Mouse (Mus musculus) thymus, adult 2 months (tissue): ENCODE data around the gene Taf13. TPM values are rescaled to one million over a fixed set of nuclear protein-coding genes. Genes with fewer than 3 reads are reported as not detected.
A peak's percentile ranks its signal among the peaks of the same experiment; 100 is the strongest.

Experiments used
- DNase-seq: peaks from one replicate; pipeline ENCODE4 v3.0.0; 2021
- H3K27ac ChIP-seq: fragments of 200-500 bp; 2 replicates; pipeline ENCODE4 v1.5.1; 2012; ENCODE audit warnings: low read length, control low read depth; ENCODE audit not compliant: control insufficient read depth, insufficient read depth
- H3K27me3 ChIP-seq: fragments of 200-500 bp; 2 replicates; pipeline ENCODE4 v1.6.1; 2012; ENCODE audit warnings: mild to moderate bottlenecking, low read length, moderate library complexity, mixed read lengths; ENCODE audit not compliant: control insufficient read depth, insufficient read depth
- H3K36me3 ChIP-seq: fragments of 200-500 bp; 2 replicates; pipeline ENCODE4 v1.6.1; 2012; ENCODE audit warnings: mild to moderate bottlenecking, low read length, moderate library complexity; ENCODE audit not compliant: control insufficient read depth, insufficient read depth
- H3K4me1 ChIP-seq: fragments of 200-500 bp; replicated peaks from 2 replicates; pipeline ENCODE4 v1.6.1; 2012; ENCODE audit warnings: low read length; ENCODE audit not compliant: control insufficient read depth, insufficient read depth
- H3K4me3 ChIP-seq: fragments of 200-500 bp; 2 replicates; pipeline ENCODE4 v1.5.1; 2012; ENCODE audit warnings: mild to moderate bottlenecking, low read length, control low read depth, moderate library complexity; ENCODE audit not compliant: control insufficient read depth, insufficient read depth
- CTCF ChIP-seq: fragments of 200-500 bp; IDR thresholded peaks from 2 replicates; pipeline ENCODE4 v1.5.1; 2012; ENCODE audit warnings: mild to moderate bottlenecking, control low read depth, low read length, moderate library complexity, borderline replicate concordance; ENCODE audit not compliant: control insufficient read depth, poor library complexity, insufficient read depth; ENCODE audit errors: extremely low read depth
- POLR2A ChIP-seq: fragments of 200-500 bp; IDR thresholded peaks from 2 replicates; pipeline ENCODE4 v1.6.1; 2012; ENCODE audit warnings: mild to moderate bottlenecking, low read length, control low read depth, moderate library complexity; ENCODE audit not compliant: control insufficient read depth, poor library complexity, insufficient read depth; ENCODE audit errors: extremely low read depth
- WGBS: fragments of 180-500 bp; shearing (Covaris S2); methylation state at CpG from one replicate; pipeline ENCODE4 v1.1.7; 2018; 5-methylcytosine and 5-hydroxymethylcytosine counted together
- polyA plus RNA-seq: library from polyadenylated mRNA; depleted of rRNA; stranded (reverse); fragments of >200 nt; gene quantifications from 2 replicates; pipeline ENCODE4 v1.2.3, GENCODE M21; 2012

Taf13 gene
- polyA plus RNA-seq, 1 experiment: 4.5 TPM

- H3K27ac ChIP-seq: no peak overlapping the region
- TF ChIP-seq CTCF: no peak
- no peak for TF ChIP-seq POLR2A
- H3K27me3 ChIP-seq: no peaks in the 10 kb centered on the region
- peak overlapping the region; percentile 24 for H3K4me3 ChIP-seq
- DNase-seq: no peak
- peaks cover 4% of the 10 kb centered on the region for H3K4me1 ChIP-seq
- 37% methylated on average over 18 of the region's 18 CpGs for WGBS
- H3K36me3 ChIP-seq: no peaks in the 10 kb centered on the region
Observed at GRCm38 (mm10) chr3:108572309-108573010, 962 bp downstream of the Taf13 start.

DNA sequence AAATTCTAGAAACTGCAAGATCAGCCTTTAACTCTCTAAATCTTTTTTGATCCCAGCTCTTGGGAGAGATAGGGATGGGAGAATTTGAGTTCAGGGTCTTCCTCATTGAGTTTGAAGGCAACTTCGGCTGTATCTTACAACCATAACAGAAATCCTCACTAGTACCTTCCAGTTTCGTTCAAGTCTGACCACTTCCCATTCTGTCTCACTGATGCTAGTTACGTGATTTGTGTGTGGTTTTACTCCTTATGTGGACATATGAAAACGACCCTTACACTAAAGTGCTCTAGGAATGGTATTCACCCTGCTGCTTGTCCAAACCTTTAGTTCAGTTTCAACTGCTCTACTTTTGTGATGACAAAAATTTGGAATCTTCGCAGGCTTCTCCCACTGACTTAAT lies 2.5 kb downstream of the Taf13 start:
- no peaks in the 10 kb centered on the region for H3K27me3 ChIP-seq
- no peak for TF ChIP-seq CTCF
- TF ChIP-seq POLR2A: no peak
- DNase-seq: no peak
- H3K4me1 ChIP-seq: peaks cover 4% of the 10 kb centered on the region
- H3K36me3 ChIP-seq: no peaks in the 10 kb centered on the region
- no peak overlapping the region for H3K27ac ChIP-seq
- no peak overlapping the region for H3K4me3 ChIP-seq
- WGBS: 62% methylated on average over 5 of the region's 5 CpGs

DNA sequence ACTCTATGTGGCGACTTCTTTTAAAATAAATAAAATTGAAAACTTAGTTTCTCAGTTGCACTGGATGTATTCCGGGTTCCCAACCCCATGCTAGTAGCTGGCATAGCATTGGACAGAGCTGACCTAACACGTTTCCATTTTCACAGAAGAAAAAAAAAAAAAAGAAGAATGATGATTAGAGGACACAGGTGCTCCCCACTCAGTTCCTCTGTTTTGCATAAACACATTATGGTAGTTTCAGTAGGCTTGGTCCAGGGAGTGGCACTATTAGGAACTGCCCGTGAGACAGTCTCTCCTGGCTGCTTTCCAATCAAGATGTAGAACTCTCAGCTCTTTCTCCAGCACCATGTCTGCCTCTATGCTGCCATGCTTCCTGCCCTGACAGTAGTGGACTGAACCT lies 13.1 kb downstream of the Taf13 start:
- Histone ChIP-seq H3K36me3 (no peaks in the 10 kb centered on the region), H3K4me1 (no peaks in the 10 kb centered on the region), H3K27ac (no peak overlapping the region), H3K4me3 (no peak overlapping the region), H3K27me3 (no peaks in the 10 kb centered on the region)
- WGBS: 81% methylated on average over 4 of the region's 4 CpGs
- no peak for TF ChIP-seq POLR2A
- no peak for DNase-seq

DNA sequence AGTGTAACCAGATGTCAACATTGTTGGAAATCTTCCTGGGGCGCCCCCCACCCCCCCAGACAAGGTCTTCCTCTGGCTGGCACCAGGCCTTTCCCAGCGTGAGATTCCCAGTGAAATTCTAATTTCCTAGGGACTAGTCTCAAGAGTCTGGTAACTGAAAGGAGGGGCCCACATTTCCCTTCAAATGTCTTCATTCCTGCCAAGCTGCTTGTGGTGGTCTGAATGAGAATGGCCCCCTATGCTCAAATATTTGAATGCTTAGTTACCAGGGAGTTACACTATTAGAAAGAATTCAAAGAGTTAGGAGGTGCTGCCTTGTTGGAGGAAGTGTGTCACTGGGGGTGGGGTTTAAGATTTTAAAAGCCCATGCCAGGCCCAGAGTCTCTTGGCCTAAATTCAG lies 16.9 kb downstream of the Taf13 start:
- H3K27me3 ChIP-seq: no peaks in the 10 kb centered on the region
- no peak for DNase-seq
- H3K4me3 ChIP-seq: no peak overlapping the region
- peaks cover 6% of the 10 kb centered on the region for H3K4me1 ChIP-seq
- TF ChIP-seq CTCF: no peak
- TF ChIP-seq POLR2A: no peak
- H3K27ac ChIP-seq: no peak overlapping the region
- H3K36me3 ChIP-seq: no peaks in the 10 kb centered on the region
- WGBS: 96% methylated on average over 2 of the region's 2 CpGs

- no peaks in the 10 kb centered on the region for H3K27me3 ChIP-seq
- peaks cover 6% of the 10 kb centered on the region for H3K4me1 ChIP-seq
- TF ChIP-seq POLR2A (peak; percentile 81), CTCF (peak; percentile 61; the same call in 1 of the 2 replicates)
- peak; percentile 99 for DNase-seq
- no peak within 1 kb of the TSS for H3K27ac ChIP-seq
- no peaks in the 10 kb centered on the region for H3K36me3 ChIP-seq
- peak within 1 kb of the TSS; percentile 86 for H3K4me3 ChIP-seq
- WGBS: 5% methylated on average over 44 of the region's 44 CpGs
Observed at GRCm38 (mm10) chr3:108590786-108591529, 19.5 kb downstream of the Taf13 start, which contains the start of gene Wdr47. TSS of gene Wdr47 (plus strand) at chr3:108591279.

DNA sequence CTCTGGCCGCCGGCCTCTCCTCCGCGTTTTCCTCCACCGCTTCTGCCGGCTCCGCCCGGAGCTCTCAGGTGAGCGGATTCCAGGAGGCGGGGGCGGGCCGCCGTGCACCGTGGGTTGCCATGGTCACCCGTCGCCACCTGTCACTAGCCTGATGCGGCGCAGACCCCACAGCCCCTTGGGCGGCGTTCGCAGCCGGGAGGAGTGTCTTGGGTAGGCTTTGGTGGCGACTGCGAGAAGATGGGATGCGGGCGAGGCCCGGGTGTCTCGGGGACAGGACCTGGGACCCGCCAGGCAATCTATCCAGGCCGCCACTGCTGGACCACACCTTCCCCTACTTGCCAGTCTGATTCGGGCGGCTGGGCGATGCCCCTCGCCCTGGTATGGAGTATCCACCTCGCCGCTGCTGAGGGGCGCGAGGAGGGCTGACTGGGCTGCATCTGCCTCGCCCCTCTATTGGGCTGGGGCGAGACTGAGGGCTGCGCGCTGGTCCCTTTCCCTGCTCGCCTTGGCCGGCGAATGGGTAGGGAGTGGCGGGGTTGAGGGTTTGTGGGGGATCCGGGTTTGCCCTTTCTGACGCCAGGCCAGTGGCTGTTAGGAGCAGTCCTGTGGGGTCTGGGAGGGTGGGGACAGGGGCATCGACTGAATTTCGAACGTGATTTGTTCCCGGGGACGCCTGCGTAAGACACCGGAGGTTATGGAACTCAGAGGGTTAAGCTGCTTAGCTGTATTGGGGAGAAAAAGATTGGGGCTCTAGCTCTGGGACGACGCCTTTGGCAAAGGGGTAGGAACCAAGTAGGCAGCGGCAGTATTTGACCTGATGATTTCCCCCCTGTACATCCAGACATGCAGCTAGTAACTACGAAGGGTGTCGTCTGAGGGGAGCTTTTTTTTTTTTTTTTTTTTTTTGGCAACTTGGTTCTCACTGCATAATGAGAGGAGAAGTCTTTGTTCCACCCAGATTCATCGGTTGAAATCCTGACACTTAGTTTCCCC lies 20.3 kb downstream of the Taf13 start:
- under 1% methylated on average over 58 of the region's 61 CpGs for WGBS
- no peaks in the 10 kb centered on the region for H3K27me3 ChIP-seq
- peak overlapping the region; percentile 86 for H3K4me3 ChIP-seq
- H3K36me3 ChIP-seq: no peaks in the 10 kb centered on the region
- TF ChIP-seq POLR2A (no peak), CTCF (no peak)
- H3K4me1 ChIP-seq: peaks cover 6% of the 10 kb centered on the region
- DNase-seq: peak; percentile 4
- no peak overlapping the region for H3K27ac ChIP-seq
